Mouse (Mus musculus) kidney, embryonic 16.5 days (tissue): ENCODE results near the gene Slit3. TPM values are rescaled to one million over a fixed set of nuclear protein-coding genes. Genes with fewer than 3 reads are reported as not detected.

ENCODE experiments used
- ATAC-seq: fragments of 200-750 bp; cut with Nextera tagmentation; 2 replicates; pipeline ENCODE4 v1.8.0; 2017; ENCODE audit warnings: moderate TSS enrichment; ENCODE audit not compliant: low FRiP score, low TSS enrichment
- H3K27ac ChIP-seq: fragments of 300-500 bp; sonication (generic); 2 replicates; pipeline ENCODE4 v1.5.1; 2014; ENCODE audit warnings: low read length
- H3K27me3 ChIP-seq: fragments of 300-500 bp; sonication (generic); 2 replicates; pipeline ENCODE4 v1.6.1; 2014; ENCODE audit warnings: low read length, control low read depth, mixed read lengths; ENCODE audit not compliant: insufficient read depth
- H3K36me3 ChIP-seq: fragments of 300-500 bp; sonication (generic); 2 replicates; pipeline ENCODE4 v1.6.1; 2014; ENCODE audit warnings: low read length, control low read depth, mixed read lengths; ENCODE audit not compliant: insufficient read depth
- H3K4me1 ChIP-seq: fragments of 300-500 bp; sonication (generic); 2 replicates; pipeline ENCODE4 v1.6.1; 2014; ENCODE audit warnings: low read length, control low read depth, mixed read lengths; ENCODE audit not compliant: insufficient read depth
- H3K4me2 ChIP-seq: fragments of 300-500 bp; sonication (generic); replicated peaks from 2 replicates; pipeline ENCODE4 v1.6.1; 2014; ENCODE audit warnings: low read depth, low read length
- H3K4me3 ChIP-seq: fragments of 300-500 bp; sonication (generic); 2 replicates; pipeline ENCODE4 v1.5.1; 2014; ENCODE audit warnings: mild to moderate bottlenecking, low read length
- H3K9ac ChIP-seq: fragments of 300-500 bp; sonication (generic); replicated peaks from 2 replicates; pipeline ENCODE4 v1.6.1; 2014; ENCODE audit warnings: low read length
- H3K9me3 ChIP-seq: fragments of 300-500 bp; sonication (generic); 2 replicates; pipeline ENCODE4 v1.6.1; 2016; ENCODE audit warnings: low read length, control low read depth
- WGBS: fragments of 180-500 bp; shearing (Covaris S2); extraction: QIAGEN DNeasy Blood & Tissue Kit; methylation state at CpG from one replicate; pipeline ENCODE4 v1.1.7; 2014; 5-methylcytosine and 5-hydroxymethylcytosine counted together
- polyA plus RNA-seq: library from polyadenylated mRNA; unstranded; fragments of >200 nt; fragmentation: Nextera tagmentation; extraction: Ambion mirVana; gene quantifications from 2 replicates; pipeline ENCODE4 v1.2.1, GENCODE M21; 2015

The Slit3 gene
- polyA plus RNA-seq, 1 experiment from 2014 or later = 8.3 TPM

- Histone ChIP-seq H3K27me3 (no peaks in the 10 kb centered on the region), H3K36me3 (no peaks in the 10 kb centered on the region), H3K27ac (no peak overlapping the region), H3K9ac (no peak overlapping the region), H3K4me2 (no peak overlapping the region), H3K4me3 (no peak overlapping the region), H3K4me1 (peaks cover 9% of the 10 kb centered on the region), H3K9me3 (no peaks in the 10 kb centered on the region)
- ATAC-seq = peak; percentile 76
- WGBS = 52% methylated on average over 14 of the region's 14 CpGs
Observed at GRCm38 (mm10) chr11:35210728-35211682, 90.0 kb downstream of the Slit3 start.

DNA sequence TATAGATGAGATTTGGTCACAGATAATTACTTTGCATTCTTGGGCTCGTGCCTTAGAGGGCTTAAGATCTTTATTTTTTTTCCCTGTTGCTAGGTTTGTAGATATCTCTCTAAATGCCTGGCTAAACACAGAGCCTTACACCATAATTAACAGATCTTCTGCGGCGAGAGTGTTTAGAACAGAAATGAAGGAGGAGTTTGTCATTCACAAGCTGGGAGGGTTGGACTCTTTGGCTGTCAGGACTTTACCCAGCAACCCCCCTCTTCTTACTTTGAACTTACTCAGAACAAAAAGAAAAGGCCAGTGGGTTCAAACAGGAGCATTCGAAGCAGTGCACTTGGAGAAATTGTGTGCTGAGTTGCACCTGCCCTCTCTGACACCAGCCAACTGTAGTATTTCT is 103.0 kb downstream of the Slit3 start:
- Histone ChIP-seq H3K4me3 (no peak overlapping the region), H3K27me3 (no peaks in the 10 kb centered on the region), H3K4me1 (peaks cover 7% of the 10 kb centered on the region), H3K9me3 (no peaks in the 10 kb centered on the region), H3K9ac (no peak overlapping the region), H3K36me3 (no peaks in the 10 kb centered on the region), H3K4me2 (no peak overlapping the region), H3K27ac (0 out of 2 replicates have a peak overlapping the region, but pooled peaks have one; percentile 30)
- 21% methylated on average over 4 of the region's 4 CpGs for WGBS
- peak; percentile 67; the same call in 1 of the 2 replicates for ATAC-seq

GRCm38 (mm10) chr11:35231361-35232090 is 110.5 kb downstream of the Slit3 start:
- no peak for ATAC-seq
- no peaks in the 10 kb centered on the region for H3K36me3 ChIP-seq
- no peak overlapping the region for H3K4me3 ChIP-seq
- no peaks in the 10 kb centered on the region for H3K27me3 ChIP-seq
- WGBS = 69% methylated on average over 10 of the region's 10 CpGs
- no peaks in the 10 kb centered on the region for H3K4me1 ChIP-seq
- no peaks in the 10 kb centered on the region for H3K9me3 ChIP-seq
- H3K9ac ChIP-seq = no peak overlapping the region
- peak overlapping the region; percentile 12; the same call in 1 of the 2 replicates for H3K27ac ChIP-seq
- no peak overlapping the region for H3K4me2 ChIP-seq

GRCm38 (mm10) chr11:35232321-35232720 is 111.3 kb downstream of the Slit3 start:
- no peaks in the 10 kb centered on the region for H3K9me3 ChIP-seq
- no peak overlapping the region; the same call in 1 of the 2 replicates for H3K27ac ChIP-seq
- no peaks in the 10 kb centered on the region for H3K27me3 ChIP-seq
- no peaks in the 10 kb centered on the region for H3K4me1 ChIP-seq
- no peak overlapping the region for H3K4me3 ChIP-seq
- 81% methylated on average over 4 of the region's 4 CpGs for WGBS
- no peak for ATAC-seq
- H3K9ac ChIP-seq = no peak overlapping the region
- H3K4me2 ChIP-seq = no peak overlapping the region
- H3K36me3 ChIP-seq = no peaks in the 10 kb centered on the region

- Histone ChIP-seq H3K4me1 (no peaks in the 10 kb centered on the region), H3K4me3 (no peak overlapping the region), H3K36me3 (no peaks in the 10 kb centered on the region), H3K27ac (no peak overlapping the region), H3K9me3 (no peaks in the 10 kb centered on the region), H3K27me3 (no peaks in the 10 kb centered on the region), H3K9ac (no peak overlapping the region), H3K4me2 (no peak overlapping the region)
- WGBS = 88% methylated on average over 7 of the region's 7 CpGs
- no peak for ATAC-seq
Observed at GRCm38 (mm10) chr11:35241379-35241778, 120.4 kb downstream of the Slit3 start.

DNA sequence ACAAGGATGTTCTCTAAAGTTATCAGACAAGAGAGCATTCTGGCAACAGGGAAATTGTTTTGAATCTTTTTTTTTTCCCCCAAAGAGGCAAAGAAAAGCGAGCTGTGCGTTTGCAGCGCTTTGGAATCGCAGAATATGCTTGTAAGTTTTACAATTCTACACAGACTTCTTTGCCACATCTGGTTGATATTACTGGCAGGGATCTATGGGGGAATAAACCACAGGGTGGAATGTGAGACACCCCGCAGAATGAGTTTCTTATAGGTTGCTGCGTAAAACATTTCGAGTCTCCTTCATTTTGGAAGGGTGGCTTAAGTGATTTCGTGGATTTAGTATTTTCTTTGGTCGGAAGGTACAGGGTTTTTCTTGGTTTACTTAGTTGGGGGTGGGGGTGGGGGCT is 122.6 kb downstream of the Slit3 start:
- Histone ChIP-seq H3K36me3 (no peaks in the 10 kb centered on the region), H3K27me3 (no peaks in the 10 kb centered on the region), H3K4me3 (no peak overlapping the region), H3K4me2 (no peak overlapping the region), H3K27ac (no peak overlapping the region), H3K4me1 (no peaks in the 10 kb centered on the region), H3K9me3 (no peaks in the 10 kb centered on the region), H3K9ac (no peak overlapping the region)
- 85% methylated on average over 9 of the region's 9 CpGs for WGBS
- ATAC-seq = no peak

DNA sequence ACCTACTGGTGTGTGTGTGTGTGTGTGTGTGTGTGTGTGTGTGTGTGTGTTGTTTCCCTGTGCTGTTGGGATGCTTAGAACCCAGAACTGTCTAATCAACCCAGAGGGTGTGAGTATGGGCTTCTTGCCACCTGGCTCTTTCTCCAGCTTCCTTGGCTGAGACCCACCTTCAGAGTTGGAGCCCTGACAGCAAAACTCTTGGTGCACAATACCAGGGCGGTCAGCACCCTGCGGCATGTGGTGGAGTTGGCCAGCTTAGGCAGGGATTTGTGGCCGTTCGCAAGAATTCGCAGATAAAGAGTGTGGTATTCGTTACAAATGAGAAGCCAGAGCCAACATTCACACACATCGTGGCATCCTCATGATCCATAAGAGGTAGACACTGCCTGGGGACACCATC is 123.5 kb downstream of the Slit3 start:
- no peak overlapping the region for H3K9ac ChIP-seq
- H3K27ac ChIP-seq = no peak overlapping the region
- H3K4me1 ChIP-seq = no peaks in the 10 kb centered on the region
- no peak overlapping the region for H3K4me3 ChIP-seq
- WGBS = 84% methylated on average over 7 of the region's 7 CpGs
- no peak overlapping the region for H3K4me2 ChIP-seq
- H3K9me3 ChIP-seq = no peaks in the 10 kb centered on the region
- no peaks in the 10 kb centered on the region for H3K36me3 ChIP-seq
- ATAC-seq = no peak
- no peaks in the 10 kb centered on the region for H3K27me3 ChIP-seq

DNA sequence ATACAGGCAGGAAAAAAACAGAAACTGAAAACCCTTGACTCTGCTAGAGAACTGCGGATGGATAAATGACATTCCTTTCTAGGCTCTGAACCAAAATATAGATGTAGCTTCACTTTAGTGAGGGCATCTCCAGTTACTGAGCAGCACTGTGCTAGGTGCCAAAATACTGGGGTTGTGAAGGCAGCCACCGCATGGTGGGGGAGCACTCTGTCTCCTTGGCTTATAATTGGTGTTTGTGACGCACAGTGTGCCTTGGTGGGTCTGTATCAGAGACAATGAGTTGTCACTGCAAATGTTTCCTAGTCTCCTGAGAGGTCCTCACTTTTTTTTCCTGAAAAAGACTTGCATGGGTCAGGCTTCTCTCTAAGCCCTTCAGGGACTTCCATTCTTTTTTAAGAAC is 125.6 kb downstream of the Slit3 start:
- no peak for ATAC-seq
- WGBS = 79% methylated on average over 3 of the region's 3 CpGs

DNA sequence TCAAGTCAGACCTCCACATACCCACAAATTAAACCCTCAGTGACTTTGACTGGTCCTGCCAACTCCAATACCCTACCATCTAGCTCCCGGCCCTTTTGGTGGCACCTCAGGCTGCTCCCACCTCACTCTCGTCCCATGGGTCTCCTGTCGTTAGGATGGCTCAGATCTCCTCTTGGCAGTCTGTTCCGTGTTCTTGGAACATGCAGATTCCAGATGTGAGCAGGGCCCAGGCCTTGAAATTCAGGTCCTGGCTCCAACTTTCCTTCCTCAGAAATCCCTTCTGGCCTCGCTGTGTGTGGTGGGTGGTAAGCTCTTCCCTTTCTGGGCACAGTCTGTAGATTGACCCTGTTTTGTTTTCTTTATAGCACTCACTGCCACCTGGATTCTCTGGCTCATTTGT is 127.1 kb downstream of the Slit3 start:
- Histone ChIP-seq H3K4me3 (no peak overlapping the region), H3K4me2 (no peak overlapping the region), H3K9me3 (no peaks in the 10 kb centered on the region), H3K27me3 (no peaks in the 10 kb centered on the region), H3K9ac (no peak overlapping the region), H3K4me1 (peaks cover 9% of the 10 kb centered on the region), H3K27ac (no peak overlapping the region), H3K36me3 (no peaks in the 10 kb centered on the region)
- 67% methylated on average over 5 of the region's 5 CpGs for WGBS
- no peak for ATAC-seq

More for the DNA sequence above, 125.6 kb downstream of the Slit3 start:
- Histone ChIP-seq H3K4me3 (no peak overlapping the region), H3K4me1 (peaks cover 9% of the 10 kb centered on the region), H3K27ac (no peak overlapping the region), H3K9me3 (no peaks in the 10 kb centered on the region), H3K27me3 (no peaks in the 10 kb centered on the region), H3K9ac (no peak overlapping the region), H3K4me2 (no peak overlapping the region), H3K36me3 (no peaks in the 10 kb centered on the region)
